In genomic region chrX:95012033-95012432, GRCm38 (mm10) we compare ENCODE assay signal across 8 mouse cellular contexts. TPM values are rescaled to one million over a fixed set of nuclear protein-coding genes. Genes with fewer than 3 reads are reported as not detected.
DNase-seq lines count a peak whose midpoint lies in the region; ATAC-seq and TF ChIP-seq lines count a peak whose summit lies in the region.

No protein-coding gene starts in this region.

- TF ChIP-seq CTCF in brain, embryonic 14.5 days (IDR thresholded peaks at IDR 0.05; ENCODE audit: borderline replicate concordance, extremely low read depth, insufficient read depth, insufficient read length) = peak; percentile 41; the same call in 1 of the 2 replicates

- no peak overlapping the region for H3K4me2 ChIP-seq in midbrain, embryonic 14.5 days (ENCODE audit: low read length)

- no peak for ATAC-seq in midbrain, embryonic 14.5 days (ENCODE audit: low FRiP score, low TSS enrichment)
- ATAC-seq in megakaryocyte, adult 5-6 weeks (ENCODE audit: poor library complexity, severe bottlenecking) = no peak

- 26% methylated on average over 4 of the region's 4 CpGs for WGBS in midbrain, embryonic 14.5 days
- 19% methylated on average over 4 of the region's 4 CpGs for WGBS in midbrain, embryonic 10.5 days

- no peak overlapping the region for H3K27ac ChIP-seq in midbrain, embryonic 14.5 days (replicated peaks; ENCODE audit: low read depth, low read length)
- H3K27ac ChIP-seq in midbrain, embryonic 10.5 days (replicated peaks) = no peak overlapping the region

- no peak overlapping the region for H3K4me3 ChIP-seq in midbrain, embryonic 14.5 days (replicated peaks; ENCODE audit: low read depth, low read length)
- no peak overlapping the region for H3K4me3 ChIP-seq in midbrain, embryonic 10.5 days

- intact Hi-C loops in heart, postnatal 10 days (cut with DNase I) = loop anchor here (10.0 kb wide), 1 partner anchor 343 kb away; no protein-coding TSS in a partner anchor

- peak; percentile 11 to 57 for DNase-seq in heart, postnatal 10 days
- DNase-seq in heart, postnatal 4 days = no peak
- DNase-seq in midbrain, embryonic 14.5 days = peak; percentile 78
- no peak for DNase-seq in midbrain, embryonic 10.5 days (ENCODE audit: low spot score)
- DNase-seq in brain, embryonic 14.5 days (ENCODE audit: low read depth) = peak; percentile 70
- peak; percentile 67 for DNase-seq in retina, postnatal 1 day
- DNase-seq in left cerebral cortex, adult 11 months (ENCODE audit: low spot score) = no peak

- no peak overlapping the region for H3K9ac ChIP-seq in midbrain, embryonic 14.5 days (replicated peaks; ENCODE audit: low read length)

- TF ChIP-seq POLR2A in brain, embryonic 14.5 days (IDR thresholded peaks at IDR 0.05; ENCODE audit: borderline replicate concordance, extremely low read depth, insufficient read depth, insufficient read length, poor library complexity, severe bottlenecking) = no peak

- no peaks in the 10 kb centered on the region for H3K27me3 ChIP-seq in midbrain, embryonic 14.5 days (ENCODE audit: control insufficient read depth, insufficient read depth, low read length)
- H3K27me3 ChIP-seq in midbrain, embryonic 10.5 days (ENCODE audit: low read depth, poor library complexity, severe bottlenecking) = peaks cover 25% of the 10 kb centered on the region

- H3K36me3 ChIP-seq in midbrain, embryonic 14.5 days (ENCODE audit: control insufficient read depth, insufficient read depth, low read length) = no peaks in the 10 kb centered on the region
- no peaks in the 10 kb centered on the region for H3K36me3 ChIP-seq in midbrain, embryonic 10.5 days

- H3K9me3 ChIP-seq in midbrain, embryonic 14.5 days (ENCODE audit: control insufficient read depth, low read length) = no peaks in the 10 kb centered on the region
- no peaks in the 10 kb centered on the region for H3K9me3 ChIP-seq in midbrain, embryonic 10.5 days (replicated peaks)

- H3K4me1 ChIP-seq in midbrain, embryonic 14.5 days (ENCODE audit: control insufficient read depth, insufficient read depth, low read length) = no peaks in the 10 kb centered on the region
- no peaks in the 10 kb centered on the region for H3K4me1 ChIP-seq in midbrain, embryonic 10.5 days

RNA-seq across cellular contexts. Expression of gene Spin4, which starts 14.4 kb away (rescaled TPM):
- 1 to 10 TPM; 2.5 to 3.1 TPM for total RNA-seq in heart, postnatal 10 days (2021)
- 1 to 10 TPM; 3.0 to 3.5 TPM for total RNA-seq in heart, postnatal 4 days (2021)
- polyA plus RNA-seq in midbrain, embryonic 14.5 days (2014; fragmentation: Nextera tagmentation; extraction: Ambion mirVana) = 2.9 and 3.4 TPM in 2 replicates
- 7.3 and 7.9 TPM in 2 replicates for polyA plus RNA-seq in midbrain, embryonic 10.5 days (2016; fragmentation: Nextera tagmentation; extraction: Ambion mirVana)
- 1.7 and 1.8 TPM in 2 replicates for polyA plus RNA-seq in brain, embryonic 14.5 days (2012; rRNA removed)
- 0.07 and 0.52 TPM in 2 replicates for total RNA-seq in megakaryocyte, adult 5-6 weeks (2015)
- total RNA-seq in megakaryocyte, adult 5-6 weeks (2017) = 0.20 and 0.62 TPM in 2 replicates

Comparison
In these comparisons a context has a peak if more than half of its experiments do, and no peak if none do; other contexts are left out.
1. DNase-seq: peak in heart, postnatal 10 days (2 of 2), midbrain, embryonic 14.5 days (single experiment), brain, embryonic 14.5 days (single experiment) and retina, postnatal 1 day (single experiment); none in heart, postnatal 4 days (single experiment), midbrain, embryonic 10.5 days (single experiment) and left cerebral cortex, adult 11 months (single experiment).